Mouse (Mus musculus): ENCODE data around the gene Kif21b. TPM values are rescaled to one million over a fixed set of nuclear protein-coding genes. Genes with fewer than 3 reads are reported as not detected.

Kif21b gene
- total RNA-seq, 1 experiment, result 3.0 TPM

DNA sequence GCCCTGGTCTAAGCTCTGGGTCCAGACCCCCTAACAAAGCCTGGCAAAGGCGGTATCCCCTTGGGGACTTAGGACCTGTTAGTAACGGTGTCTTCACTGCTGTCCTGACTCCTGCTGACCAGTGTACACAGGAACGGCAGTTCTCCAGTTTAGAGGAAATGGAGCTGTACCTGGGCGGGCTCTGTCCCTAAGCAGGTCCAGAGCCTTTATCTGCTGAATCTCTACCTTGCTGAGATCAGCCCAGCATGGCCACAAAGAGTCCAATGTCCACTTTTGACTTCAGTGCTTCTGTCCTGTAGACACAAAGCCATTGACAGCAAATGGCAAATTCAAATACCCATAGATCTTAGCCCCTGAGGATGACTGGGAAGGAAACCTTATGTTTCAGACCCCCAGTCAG, 25.8 kb downstream of the Kif21b start:
- TF ChIP-seq ZNF384 (IDR thresholded peaks at IDR 0.05; ENCODE audit: low read depth, low read length) (no peak), ZC3H11A (IDR thresholded peaks at IDR 0.05; ENCODE audit: borderline replicate concordance, low read depth, low read length) (no peak)
- in situ Hi-C loops (cut with MboI; ENCODE audit: low sequenced_read_pairs in 2 of 2, unreplicated experiment in 2 of 2), result no loop called here
- Histone ChIP-seq H3K36me3 (ENCODE audit: control insufficient read depth, insufficient read depth, low read length, poor library complexity, severe bottlenecking) (peaks cover 3% of the 10 kb centered on the region; the same call in 1 of the 2 replicates), H3K9ac (ENCODE audit: insufficient read depth, low read depth, low read length, poor library complexity, severe bottlenecking) (no peak overlapping the region), H3K4me1 (ENCODE audit: control insufficient read depth in 2 of 2, insufficient read depth in 2 of 2, low read length in 2 of 2, poor library complexity in 1 of 2) (peaks cover 0 to 3% of the 10 kb centered on the region in 2 experiments; a peak in 1 of 4 replicates), H3K9me3 (ENCODE audit: control insufficient read depth, insufficient read depth, low read depth, low read length) (no peaks in the 10 kb centered on the region), H3K4me3 (ENCODE audit: insufficient read depth in 1 of 2, low read depth in 1 of 2, low read length in 2 of 2, poor library complexity in 1 of 2, severe bottlenecking in 1 of 2) (no peak overlapping the region), H3K27ac (ENCODE audit: insufficient read depth, low read depth, low read length, poor library complexity, severe bottlenecking) (no peak overlapping the region)
- no peak for DNase-seq (ENCODE audit: low read depth, low spot score)

DNA sequence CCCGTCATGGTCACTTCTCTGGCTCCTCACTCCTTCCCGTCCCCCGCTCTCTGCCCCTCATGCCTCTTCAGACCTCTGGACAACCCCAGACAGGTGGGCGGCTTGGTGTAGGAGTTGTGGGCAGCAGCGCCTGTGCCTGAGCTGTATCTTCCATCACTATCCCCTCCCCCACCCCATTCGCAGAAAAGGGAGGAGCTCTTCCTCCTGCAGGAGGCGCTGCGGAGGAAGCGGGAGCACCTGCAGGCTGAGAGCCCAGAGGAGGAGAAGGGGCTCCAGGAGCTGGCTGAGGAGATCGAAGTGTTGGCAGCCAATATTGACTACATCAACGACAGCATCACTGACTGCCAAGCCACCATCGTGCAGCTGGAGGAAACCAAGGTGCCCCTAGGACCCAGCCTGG, 28.6 kb downstream of the Kif21b start:
- no peak overlapping the region for H3K27ac ChIP-seq (ENCODE audit: insufficient read depth, low read depth, low read length, poor library complexity, severe bottlenecking)
- peak; percentile 69 for DNase-seq (ENCODE audit: low read depth, low spot score)
- TF ChIP-seq ZNF384 (IDR thresholded peaks at IDR 0.05; ENCODE audit: low read depth, low read length), result no peak
- peak overlapping the region; percentile 45 to 61 for H3K4me3 ChIP-seq (ENCODE audit: insufficient read depth in 1 of 2, low read depth in 1 of 2, low read length in 2 of 2, poor library complexity in 1 of 2, severe bottlenecking in 1 of 2)
- in situ Hi-C loops (cut with MboI; ENCODE audit: low sequenced_read_pairs in 2 of 2, unreplicated experiment in 2 of 2), result no loop called here
- H3K9me3 ChIP-seq (ENCODE audit: control insufficient read depth, insufficient read depth, low read depth, low read length), result no peaks in the 10 kb centered on the region
- H3K4me1 ChIP-seq (ENCODE audit: control insufficient read depth in 2 of 2, insufficient read depth in 2 of 2, low read length in 2 of 2, poor library complexity in 1 of 2), result peaks cover 0 to 3% of the 10 kb centered on the region in 2 experiments; a peak in 1 of 4 replicates
- peaks cover 3% of the 10 kb centered on the region; the same call in 1 of the 2 replicates for H3K36me3 ChIP-seq (ENCODE audit: control insufficient read depth, insufficient read depth, low read length, poor library complexity, severe bottlenecking)
- peak overlapping the region; percentile 49; the same call in 1 of the 2 replicates for H3K9ac ChIP-seq (ENCODE audit: insufficient read depth, low read depth, low read length, poor library complexity, severe bottlenecking)

DNA sequence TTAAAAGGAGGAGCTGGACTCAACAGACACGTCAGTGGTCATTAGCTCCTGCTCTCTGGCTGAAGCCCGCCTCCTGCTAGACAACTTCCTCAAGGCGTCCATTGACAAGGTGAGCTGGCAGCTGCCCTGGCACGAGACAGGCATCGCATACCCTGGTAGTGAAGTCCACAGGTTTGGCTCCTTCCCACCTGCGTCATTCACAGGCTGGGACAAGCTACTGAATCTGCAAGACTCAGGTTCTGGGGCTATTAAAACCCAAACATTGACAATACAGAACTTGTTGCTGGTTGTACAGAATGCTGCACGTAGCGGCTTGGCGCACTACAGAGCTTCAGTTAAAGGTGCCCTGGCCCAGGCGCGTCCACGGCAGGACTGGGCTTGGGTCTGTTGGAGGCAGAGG, 29.1 kb downstream of the Kif21b start:
- Histone ChIP-seq H3K9ac (ENCODE audit: insufficient read depth, low read depth, low read length, poor library complexity, severe bottlenecking) (no peak overlapping the region), H3K9me3 (ENCODE audit: control insufficient read depth, insufficient read depth, low read depth, low read length) (no peaks in the 10 kb centered on the region), H3K36me3 (ENCODE audit: control insufficient read depth, insufficient read depth, low read length, poor library complexity, severe bottlenecking) (peaks cover 3% of the 10 kb centered on the region; the same call in 1 of the 2 replicates), H3K4me1 (ENCODE audit: control insufficient read depth in 2 of 2, insufficient read depth in 2 of 2, low read length in 2 of 2, poor library complexity in 1 of 2) (peaks cover 0 to 3% of the 10 kb centered on the region in 2 experiments; a peak in 1 of 4 replicates), H3K27ac (ENCODE audit: insufficient read depth, low read depth, low read length, poor library complexity, severe bottlenecking) (no peak overlapping the region), H3K4me3 (ENCODE audit: insufficient read depth in 1 of 2, low read depth in 1 of 2, low read length in 2 of 2, poor library complexity in 1 of 2, severe bottlenecking in 1 of 2) (no peak overlapping the region)
- in situ Hi-C loops (cut with MboI; ENCODE audit: low sequenced_read_pairs in 2 of 2, unreplicated experiment in 2 of 2), result no loop called here
- TF ChIP-seq CHD2 (IDR thresholded peaks at IDR 0.05; ENCODE audit: low read depth, low read length) (no peak), HCFC1 (IDR thresholded peaks at IDR 0.05; ENCODE audit: borderline replicate concordance, insufficient read depth, low read length) (no peak), MAFK (IDR thresholded peaks at IDR 0.05; ENCODE audit: insufficient read depth, low read depth, low read length) (no peak), ZNF384 (IDR thresholded peaks at IDR 0.05; ENCODE audit: low read depth, low read length) (no peak), ZC3H11A (IDR thresholded peaks at IDR 0.05; ENCODE audit: borderline replicate concordance, low read depth, low read length) (no peak)
- no peak for DNase-seq (ENCODE audit: low read depth, low spot score)

DNA sequence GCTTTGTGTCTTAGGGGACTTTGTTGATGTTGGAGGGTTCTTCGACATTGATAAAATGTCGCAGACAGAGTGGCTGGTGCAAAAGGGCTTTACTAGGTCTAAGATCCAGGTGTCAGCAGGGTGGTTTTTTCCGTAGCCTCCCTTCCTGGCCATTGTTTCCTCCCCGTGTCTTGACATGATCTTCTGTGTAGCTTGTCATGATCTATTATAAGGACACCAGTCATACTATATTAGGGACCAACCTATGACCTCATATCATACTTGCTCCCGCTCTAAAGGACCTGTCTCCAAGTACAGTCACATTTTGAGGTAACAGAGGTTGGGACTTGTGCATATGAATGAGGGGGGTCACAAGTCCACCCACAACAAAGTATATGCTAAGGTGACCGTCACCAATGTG, 29.7 kb downstream of the Kif21b start:
- DNase-seq (ENCODE audit: low read depth, low spot score), result no peak
- H3K27ac ChIP-seq (ENCODE audit: insufficient read depth, low read depth, low read length, poor library complexity, severe bottlenecking), result no peak overlapping the region
- H3K4me3 ChIP-seq (ENCODE audit: insufficient read depth in 1 of 2, low read depth in 1 of 2, low read length in 2 of 2, poor library complexity in 1 of 2, severe bottlenecking in 1 of 2), result no peak overlapping the region
- in situ Hi-C loops (cut with MboI; ENCODE audit: low sequenced_read_pairs in 2 of 2, unreplicated experiment in 2 of 2), result no loop called here
- H3K9me3 ChIP-seq (ENCODE audit: control insufficient read depth, insufficient read depth, low read depth, low read length), result no peaks in the 10 kb centered on the region
- H3K36me3 ChIP-seq (ENCODE audit: control insufficient read depth, insufficient read depth, low read length, poor library complexity, severe bottlenecking), result peaks cover 3% of the 10 kb centered on the region; the same call in 1 of the 2 replicates
- TF ChIP-seq ZC3H11A (IDR thresholded peaks at IDR 0.05; ENCODE audit: borderline replicate concordance, low read depth, low read length) (no peak), CHD2 (IDR thresholded peaks at IDR 0.05; ENCODE audit: low read depth, low read length) (no peak), ZNF384 (IDR thresholded peaks at IDR 0.05; ENCODE audit: low read depth, low read length) (no peak), HCFC1 (IDR thresholded peaks at IDR 0.05; ENCODE audit: borderline replicate concordance, insufficient read depth, low read length) (no peak), MAFK (IDR thresholded peaks at IDR 0.05; ENCODE audit: insufficient read depth, low read depth, low read length) (no peak)
- peaks cover 0 to 5% of the 10 kb centered on the region in 2 experiments; a peak in 1 of 4 replicates for H3K4me1 ChIP-seq (ENCODE audit: control insufficient read depth in 2 of 2, insufficient read depth in 2 of 2, low read length in 2 of 2, poor library complexity in 1 of 2)
- H3K9ac ChIP-seq (ENCODE audit: insufficient read depth, low read depth, low read length, poor library complexity, severe bottlenecking), result no peak overlapping the region

DNA sequence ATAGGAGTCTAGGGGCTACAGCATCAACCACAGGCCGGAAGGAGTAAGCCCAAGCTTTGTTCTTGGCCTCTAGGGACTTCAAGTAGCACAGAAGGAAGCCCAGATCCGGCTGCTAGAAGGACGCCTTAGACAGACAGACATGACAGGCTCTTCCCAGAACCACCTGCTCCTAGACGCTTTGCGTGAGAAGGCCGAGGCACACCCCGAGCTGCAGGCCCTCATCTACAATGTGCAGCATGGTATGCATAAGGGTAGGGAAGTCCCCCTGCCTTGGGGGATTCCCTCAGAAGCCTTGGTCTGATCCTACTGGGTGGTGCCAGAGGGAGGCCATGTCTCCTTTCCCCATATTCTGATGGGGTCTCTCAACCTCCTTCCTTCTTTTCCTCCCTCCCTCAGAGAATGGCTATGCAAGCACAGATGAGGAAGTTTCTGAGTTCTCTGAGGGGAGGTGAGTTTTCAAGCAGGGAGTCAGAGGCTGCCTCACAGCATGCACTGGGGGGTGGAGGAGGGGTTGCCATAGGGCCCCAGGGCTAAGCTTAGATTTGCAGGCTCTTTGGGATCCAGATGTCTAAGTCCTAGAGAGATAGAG, 30.2 kb downstream of the Kif21b start:
- Histone ChIP-seq H3K4me3 (ENCODE audit: insufficient read depth in 1 of 2, low read depth in 1 of 2, low read length in 2 of 2, poor library complexity in 1 of 2, severe bottlenecking in 1 of 2) (no peak overlapping the region), H3K9ac (ENCODE audit: insufficient read depth, low read depth, low read length, poor library complexity, severe bottlenecking) (no peak overlapping the region), H3K4me1 (ENCODE audit: control insufficient read depth in 2 of 2, insufficient read depth in 2 of 2, low read length in 2 of 2, poor library complexity in 1 of 2) (peaks cover 0 to 5% of the 10 kb centered on the region in 2 experiments; a peak in 1 of 4 replicates), H3K27ac (ENCODE audit: insufficient read depth, low read depth, low read length, poor library complexity, severe bottlenecking) (no peak overlapping the region), H3K36me3 (ENCODE audit: control insufficient read depth, insufficient read depth, low read length, poor library complexity, severe bottlenecking) (peaks cover 3% of the 10 kb centered on the region; the same call in 1 of the 2 replicates), H3K9me3 (ENCODE audit: control insufficient read depth, insufficient read depth, low read depth, low read length) (no peaks in the 10 kb centered on the region)
- TF ChIP-seq CHD2 (IDR thresholded peaks at IDR 0.05; ENCODE audit: low read depth, low read length) (no peak), HCFC1 (IDR thresholded peaks at IDR 0.05; ENCODE audit: borderline replicate concordance, insufficient read depth, low read length) (no peak), ZNF384 (IDR thresholded peaks at IDR 0.05; ENCODE audit: low read depth, low read length) (no peak)
- in situ Hi-C loops (cut with MboI; ENCODE audit: low sequenced_read_pairs in 2 of 2, unreplicated experiment in 2 of 2), result no loop called here
- no peak for DNase-seq (ENCODE audit: low read depth, low spot score)
